Mouse (Mus musculus) c-Kit-positive CD71-negative TER-119-negative erythroid progenitor cells, embryonic 14.5 days (primary cell): ENCODE measurements around the gene Spns3.

Experiments used
- DNase-seq: peaks from one replicate; pipeline ENCODE4 v3.0.0-alpha.2; 2013; ENCODE audit warnings: low read depth

The Spns3 gene

GRCm38 (mm10) chr11:72518449-72518848 lies 31.9 kb downstream of the Spns3 start:
- DNase-seq: no peak

DNA sequence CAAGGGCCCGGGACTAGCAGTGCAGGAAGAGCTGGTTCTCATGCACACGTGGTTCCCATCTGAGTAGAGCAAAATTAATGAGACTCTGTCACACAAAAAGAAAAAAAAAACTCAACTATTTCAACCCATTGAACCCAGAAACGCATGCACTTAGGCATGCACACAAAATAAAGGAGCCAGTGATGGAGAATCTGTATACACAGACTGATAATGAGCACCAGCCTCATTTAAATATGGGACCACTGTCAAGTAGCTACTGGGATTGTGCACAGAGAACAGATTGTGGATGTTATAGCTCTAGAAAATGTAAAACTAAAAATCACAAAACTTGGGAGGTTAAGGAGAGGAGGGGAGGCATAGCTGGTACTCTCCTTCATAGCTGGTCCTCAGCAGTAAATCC lies 35.3 kb downstream of the Spns3 start:
- DNase-seq: no peak

GRCm38 (mm10) chr11:72508651-72509050 lies 41.7 kb downstream of the Spns3 start:
- DNase-seq: no peak

DNA sequence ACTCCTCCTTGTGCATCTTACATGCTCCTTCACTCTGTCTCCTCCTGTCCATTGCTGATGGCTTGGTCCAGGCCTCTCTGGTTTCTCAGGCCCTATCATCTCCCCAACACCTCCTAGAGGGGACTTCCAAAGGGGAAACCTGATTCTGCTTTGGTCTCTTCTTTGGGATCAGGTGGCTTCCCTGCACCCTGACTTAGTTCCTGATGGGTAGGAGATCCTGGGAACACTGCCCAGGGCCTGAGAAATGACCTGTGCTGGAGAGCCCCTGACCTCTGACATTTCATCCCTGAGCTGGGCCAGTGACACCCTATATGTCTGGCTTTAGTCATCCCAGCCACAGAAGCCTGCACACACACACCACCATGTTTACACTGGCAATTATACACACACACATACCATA lies 42.7 kb downstream of the Spns3 start:
- DNase-seq: no peak

DNA sequence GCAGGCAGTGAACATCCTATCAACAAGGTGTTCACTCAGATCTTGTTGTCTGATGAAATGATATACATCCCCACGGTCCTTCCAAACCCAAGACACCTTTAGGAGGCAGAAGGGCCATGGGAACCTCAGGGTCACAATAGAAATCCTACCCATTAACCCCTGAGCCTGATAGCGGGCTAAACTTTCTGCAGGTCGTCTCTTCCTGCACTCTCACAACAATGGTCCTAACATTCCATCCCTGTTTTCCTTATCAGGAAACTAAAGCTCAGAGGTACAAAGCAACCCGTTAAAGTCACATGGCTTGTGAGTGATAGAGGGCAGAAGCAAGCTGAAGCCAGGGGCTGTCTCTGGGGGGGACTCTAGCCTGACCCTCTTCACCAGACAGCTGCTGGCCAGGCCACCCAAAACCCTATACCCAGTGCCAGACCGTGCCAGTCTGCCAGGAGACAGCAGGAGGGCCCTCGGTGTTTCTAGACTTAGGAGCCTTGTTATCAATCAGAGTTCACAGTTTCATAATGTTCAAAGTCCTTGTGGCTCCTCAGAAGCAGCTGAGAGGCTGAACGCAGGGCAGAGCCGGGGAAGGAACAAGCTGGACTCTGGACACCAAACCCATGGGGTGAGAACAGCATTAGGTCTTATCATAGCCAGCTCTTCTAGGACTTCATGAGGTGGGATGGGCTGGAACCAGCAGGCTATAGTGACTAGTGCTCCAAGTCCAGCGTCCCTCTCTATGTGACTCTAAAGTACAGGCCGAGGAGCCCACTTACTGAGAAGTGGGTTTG lies 46.1 kb downstream of the Spns3 start:
- no peak for DNase-seq

DNA sequence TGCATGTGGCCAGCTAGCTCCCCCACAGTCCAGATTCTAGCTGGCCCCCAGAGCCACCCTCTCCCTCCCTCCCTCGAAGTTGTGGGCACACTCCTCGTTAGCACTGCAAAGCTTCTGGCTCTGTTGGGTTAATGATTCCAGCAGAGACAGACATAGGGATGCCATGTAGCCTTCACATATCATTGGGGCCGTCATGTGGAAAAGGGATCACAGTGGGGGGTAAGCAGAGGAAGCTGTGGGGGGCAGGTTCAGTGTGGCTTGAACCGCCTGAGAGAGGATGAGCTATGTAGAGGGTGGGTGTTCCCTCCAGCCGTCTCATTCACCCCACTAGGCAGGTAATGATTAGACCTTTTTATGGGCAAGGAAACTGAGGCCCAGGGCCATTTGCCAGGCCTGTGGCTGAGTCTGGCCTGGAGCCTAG lies 46.8 kb downstream of the Spns3 start:
- DNase-seq: no peak

- no peak for DNase-seq
These were observed 48.1 kb downstream of the Spns3 start for GRCm38 (mm10) chr11:72502236-72502635.

GRCm38 (mm10) chr11:72501426-72502002 lies 48.8 kb downstream of the Spns3 start:
- DNase-seq: no peak

DNA sequence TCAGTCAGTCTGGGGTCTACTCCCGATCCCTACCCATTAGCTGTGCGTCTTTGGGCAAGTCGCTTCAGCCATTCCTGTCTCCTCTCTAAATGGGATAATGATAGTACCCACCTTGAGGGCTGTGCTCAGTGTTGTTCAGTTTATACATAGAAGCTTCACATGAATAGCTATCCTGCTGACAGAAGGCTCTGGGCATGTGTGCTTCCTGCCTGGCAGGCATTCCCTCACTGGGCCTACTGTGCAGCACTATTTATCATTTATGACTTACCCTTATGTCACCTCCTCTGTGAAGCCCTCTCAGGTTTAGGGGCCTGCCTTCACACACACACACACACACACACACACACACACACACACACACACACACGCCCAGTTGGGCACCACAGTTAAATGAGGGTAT lies 50.2 kb downstream of the Spns3 start:
- DNase-seq: no peak

GRCm38 (mm10) chr11:72497367-72497766 lies 52.9 kb downstream of the Spns3 start:
- DNase-seq: no peak

- DNase-seq: no peak
These were observed 53.5 kb downstream of the Spns3 start for GRCm38 (mm10) chr11:72496775-72497174.

- DNase-seq: no peak
These were observed 54.2 kb downstream of the Spns3 start for GRCm38 (mm10) chr11:72496066-72496465.

GRCm38 (mm10) chr11:72494046-72494988 lies 56.0 kb downstream of the Spns3 start:
- no peak for DNase-seq

- DNase-seq: no peak
These were observed 59.0 kb downstream of the Spns3 start for GRCm38 (mm10) chr11:72491130-72491960.

DNA sequence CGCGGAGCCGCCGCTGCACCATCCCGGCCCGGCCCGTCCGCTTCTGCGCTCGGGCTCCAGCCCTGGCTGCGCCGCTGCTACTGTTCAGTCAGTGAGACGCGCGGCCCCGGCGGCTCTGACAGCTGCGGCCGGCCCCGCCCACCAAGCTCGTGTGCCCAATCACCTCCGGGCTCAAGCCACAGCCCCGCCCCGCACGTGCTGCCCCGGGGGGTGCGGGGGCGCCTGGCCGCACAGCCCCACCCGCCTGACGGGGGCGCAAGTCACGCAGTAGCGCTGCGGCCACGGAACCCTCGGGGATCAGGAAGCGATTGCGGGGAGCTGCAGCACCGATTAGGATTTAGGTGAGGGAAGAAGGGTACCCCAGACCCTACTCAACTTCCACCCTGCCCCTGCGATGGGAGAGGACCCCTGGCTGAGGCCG lies 60.4 kb downstream of the Spns3 start, which contains the start of gene Spns2:
Gene Spns2 (minus strand): TSS at position 24 of the 421 bp plus-strand sequence.
- peak; percentile 81 for DNase-seq

DNA sequence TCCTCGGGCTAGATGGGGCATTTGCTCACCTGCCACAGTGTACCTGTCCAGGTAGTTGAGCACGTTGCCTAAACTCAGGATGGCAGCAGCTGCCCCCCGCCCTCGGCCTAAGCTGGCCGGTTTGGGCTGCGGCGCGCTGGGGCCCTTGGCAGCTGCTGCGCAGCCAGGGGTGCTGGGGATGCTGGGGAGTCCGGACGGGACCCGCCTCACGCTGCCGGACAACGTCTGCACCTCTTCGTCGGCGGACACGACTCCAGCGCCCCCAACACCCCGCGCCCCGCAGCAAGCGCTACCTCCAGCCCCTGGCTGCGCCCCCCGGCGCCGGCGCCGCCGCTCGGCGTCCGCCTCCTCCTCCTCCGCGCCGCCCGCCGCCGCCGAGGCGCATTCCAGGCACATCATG lies 60.9 kb downstream of the Spns3 start:
- DNase-seq: no peak

DNA sequence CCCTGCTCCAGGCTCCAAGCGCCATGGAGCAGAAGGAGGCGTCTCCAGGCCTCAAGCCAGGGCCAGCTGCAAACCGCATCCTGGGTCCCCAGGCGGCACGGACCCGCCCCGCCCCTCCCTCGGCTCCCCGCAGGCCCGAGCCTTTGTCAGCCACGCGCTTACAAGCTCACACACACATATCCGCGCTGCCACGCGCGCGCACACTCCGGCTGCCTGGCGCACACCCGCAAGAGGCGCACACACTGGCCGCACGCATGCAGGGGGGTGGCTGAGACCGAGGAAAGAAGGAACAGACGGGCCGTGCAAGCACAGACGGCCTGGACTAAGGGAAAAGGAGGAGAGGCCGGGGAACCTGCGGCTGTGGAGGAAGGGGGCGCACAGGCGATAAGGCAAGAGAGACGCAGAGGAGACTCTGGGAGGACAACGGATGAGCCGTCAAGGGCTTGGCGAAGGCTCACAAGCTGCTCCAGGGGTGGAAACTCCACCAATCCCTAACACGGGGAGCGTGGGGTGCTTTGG lies 61.5 kb downstream of the Spns3 start:
- no peak for DNase-seq

DNA sequence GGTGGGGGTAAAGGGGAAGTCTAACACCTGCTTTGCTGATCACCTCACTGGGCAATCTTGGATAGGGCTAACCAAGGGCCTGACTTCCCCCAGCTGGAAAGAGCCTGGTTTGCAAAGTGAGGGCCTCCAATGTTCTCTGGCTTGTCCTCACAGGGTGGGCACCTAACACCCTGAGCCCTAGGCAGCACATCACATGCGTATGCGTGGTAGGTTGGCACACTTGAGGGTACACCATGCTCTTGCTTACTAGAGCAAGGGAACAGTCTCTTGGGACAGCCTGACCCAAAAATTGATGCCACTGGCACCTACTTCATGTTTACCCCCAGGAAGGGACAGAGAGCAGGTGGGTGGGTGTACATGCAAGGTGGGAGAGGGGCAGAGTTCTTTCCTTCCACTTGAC lies 62.6 kb downstream of the Spns3 start:
- no peak for DNase-seq

GRCm38 (mm10) chr11:72487171-72487570 lies 63.1 kb downstream of the Spns3 start:
- no peak for DNase-seq

GRCm38 (mm10) chr11:72485960-72486359 lies 64.3 kb downstream of the Spns3 start:
- DNase-seq: no peak

GRCm38 (mm10) chr11:72485157-72485556 lies 65.1 kb downstream of the Spns3 start:
- no peak for DNase-seq
